Mouse (Mus musculus): ENCODE results near the gene Rassf3.

Rassf3 gene

DNA sequence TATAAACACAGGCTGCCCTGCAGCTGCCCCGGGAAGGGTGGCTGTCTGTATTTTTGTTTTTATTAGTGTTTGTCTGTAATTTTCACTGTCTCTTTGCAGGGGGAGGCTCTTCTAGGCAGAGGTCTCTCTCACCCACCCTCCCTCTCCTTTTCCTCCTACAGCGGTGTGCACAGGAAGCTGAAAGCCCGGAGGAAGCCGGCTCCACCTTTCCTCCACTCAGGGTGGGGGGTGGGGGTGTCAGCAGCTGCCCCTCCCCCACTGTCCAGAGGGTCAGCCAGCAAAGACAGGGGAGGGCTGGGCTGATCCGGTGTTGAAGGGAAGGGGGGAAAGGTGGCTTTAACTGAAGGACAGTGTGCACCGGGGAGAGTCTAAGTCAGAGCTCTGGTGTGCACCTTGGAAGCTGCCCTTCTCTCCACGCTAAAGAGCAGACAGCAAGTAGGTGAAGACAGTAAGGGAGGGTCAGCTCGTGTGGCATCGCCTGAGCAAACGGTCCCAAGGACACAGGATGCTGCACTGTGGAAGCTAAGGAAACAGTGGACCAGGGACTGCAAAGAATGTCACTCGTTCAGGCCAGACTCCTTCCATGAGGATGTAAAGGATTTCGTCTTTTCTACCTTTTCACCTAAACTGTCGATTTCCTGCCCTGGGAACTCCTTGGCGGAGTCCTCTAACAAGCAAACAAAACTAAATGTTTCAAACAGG, 46.0 kb downstream of the Rassf3 start:
- DNase-seq (ENCODE audit: low read depth, low spot score), result peak; percentile 43

DNA sequence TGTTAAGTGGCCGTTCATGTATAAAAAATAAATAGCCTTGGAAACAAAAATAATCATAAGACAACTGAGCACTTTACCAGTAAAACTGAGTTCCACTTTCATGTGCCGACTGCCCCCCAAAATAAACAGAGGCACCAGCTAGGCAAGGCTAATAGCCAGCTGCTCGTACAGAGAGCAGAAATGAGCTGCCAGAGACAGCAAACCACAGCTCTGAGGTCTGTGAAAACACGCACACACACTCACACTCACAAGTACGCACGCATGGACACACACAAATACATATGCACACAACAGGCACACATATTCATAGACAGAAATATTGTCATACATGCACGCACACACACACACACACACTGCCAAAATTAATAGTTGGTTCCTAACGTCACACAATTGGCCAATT, 46.6 kb downstream of the Rassf3 start:
- DNase-seq (ENCODE audit: low read depth, low spot score), result no peak

DNA sequence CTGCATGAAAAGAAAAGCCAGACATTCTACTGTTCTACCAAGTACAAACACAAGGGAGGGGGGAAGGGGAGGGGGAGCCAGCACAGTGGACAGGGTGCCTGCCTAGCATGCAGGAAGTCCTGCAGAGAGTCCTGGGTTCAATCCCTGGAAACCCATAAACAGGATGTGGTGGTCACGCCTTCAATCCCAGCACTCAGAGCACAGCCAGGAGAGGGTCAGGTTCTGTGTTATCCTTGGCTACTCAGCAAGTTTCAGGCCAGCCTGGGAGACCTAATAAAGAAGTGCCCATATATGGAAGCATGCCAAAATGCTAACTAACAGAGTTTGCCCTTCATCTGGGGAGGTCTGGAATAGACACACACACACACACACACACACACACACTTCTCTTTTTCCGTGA, 47.1 kb downstream of the Rassf3 start:
- no peak for DNase-seq (ENCODE audit: low read depth, low spot score)

DNA sequence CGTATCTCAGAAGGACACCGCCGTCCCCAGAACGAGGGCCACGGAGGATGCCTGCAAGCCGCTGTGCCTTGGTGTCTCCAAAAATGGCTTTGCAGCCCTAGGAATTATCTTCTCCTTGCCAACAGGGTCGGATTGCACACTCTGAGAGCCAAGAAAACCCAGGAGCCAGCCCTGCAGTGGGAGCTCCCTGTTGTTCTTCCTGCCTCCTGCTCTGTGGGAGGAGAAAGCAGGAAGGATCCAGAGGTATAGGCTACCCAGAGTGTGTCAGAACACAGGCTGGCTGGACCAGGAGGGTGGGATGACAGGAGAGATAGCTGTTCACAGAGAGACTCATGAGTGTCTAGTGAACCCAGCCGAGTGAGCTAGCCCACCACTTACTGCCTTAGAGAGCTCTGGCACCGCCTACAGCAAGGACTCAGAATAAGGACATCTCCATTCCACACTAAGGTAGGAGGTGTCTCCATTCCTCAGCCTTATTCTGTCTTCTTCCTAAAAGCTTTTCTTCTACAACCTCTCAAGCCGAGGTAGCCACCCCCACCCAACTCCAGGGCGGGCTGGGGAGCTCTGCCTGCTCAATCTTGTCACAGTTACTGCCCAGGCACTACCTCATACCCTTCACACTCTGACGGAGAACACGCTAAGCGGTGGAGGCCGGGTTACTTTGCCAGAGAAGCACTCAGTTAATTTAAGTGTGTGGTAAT, 48.0 kb downstream of the Rassf3 start:
- DNase-seq (ENCODE audit: low read depth, low spot score), result no peak

DNA sequence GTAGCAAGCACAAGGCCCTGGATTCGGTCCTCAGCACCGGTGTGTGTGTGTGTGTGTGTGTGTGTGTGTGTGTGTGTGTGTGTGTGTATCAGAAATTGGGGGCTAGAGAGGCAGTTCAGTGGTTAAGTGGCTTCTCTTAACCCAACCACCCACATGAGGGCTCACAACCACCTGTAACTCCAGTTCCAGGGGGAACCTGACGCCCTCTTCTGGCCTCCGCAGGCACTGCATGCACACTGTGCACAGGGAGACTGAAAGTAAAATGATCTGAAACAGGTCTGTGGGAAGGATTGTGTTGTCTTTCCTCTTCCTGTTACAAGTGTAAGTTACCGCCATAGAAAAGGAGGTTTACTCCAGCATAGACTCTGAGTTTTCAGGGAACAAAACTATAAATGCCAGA, 49.0 kb downstream of the Rassf3 start:
- peak; percentile 79 for DNase-seq (ENCODE audit: low read depth, low spot score)

DNA sequence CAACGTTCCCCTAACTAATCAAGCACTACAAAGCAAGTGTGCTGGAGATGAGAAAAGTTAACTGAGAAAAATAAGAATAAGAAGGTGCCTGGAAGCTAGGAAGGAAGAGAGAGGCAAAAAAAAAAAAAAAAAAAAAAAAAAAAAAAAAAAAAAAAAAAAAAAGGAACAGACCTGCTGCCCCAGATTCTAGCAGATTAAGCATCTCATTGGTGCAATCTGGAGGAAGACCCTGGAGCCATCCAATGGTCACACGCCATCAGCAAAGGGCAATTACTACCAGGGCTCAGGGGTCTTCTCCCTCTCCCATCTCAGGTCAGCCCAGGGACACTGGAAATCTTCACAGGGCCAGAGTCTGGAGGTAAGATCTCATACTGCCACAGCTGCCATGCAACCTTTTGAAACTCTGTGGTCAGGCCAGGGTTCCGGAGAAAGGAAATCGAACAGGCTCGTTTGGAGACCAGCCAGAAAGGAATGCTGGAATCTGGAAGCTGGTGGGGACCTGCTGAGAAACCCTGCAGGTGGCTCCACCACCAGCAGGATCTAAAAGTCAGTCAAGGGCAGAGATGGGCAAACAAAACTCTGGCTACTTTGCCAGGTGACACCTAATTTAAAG, 49.6 kb downstream of the Rassf3 start:
- peak; percentile 58 for DNase-seq (ENCODE audit: low read depth, low spot score)

DNA sequence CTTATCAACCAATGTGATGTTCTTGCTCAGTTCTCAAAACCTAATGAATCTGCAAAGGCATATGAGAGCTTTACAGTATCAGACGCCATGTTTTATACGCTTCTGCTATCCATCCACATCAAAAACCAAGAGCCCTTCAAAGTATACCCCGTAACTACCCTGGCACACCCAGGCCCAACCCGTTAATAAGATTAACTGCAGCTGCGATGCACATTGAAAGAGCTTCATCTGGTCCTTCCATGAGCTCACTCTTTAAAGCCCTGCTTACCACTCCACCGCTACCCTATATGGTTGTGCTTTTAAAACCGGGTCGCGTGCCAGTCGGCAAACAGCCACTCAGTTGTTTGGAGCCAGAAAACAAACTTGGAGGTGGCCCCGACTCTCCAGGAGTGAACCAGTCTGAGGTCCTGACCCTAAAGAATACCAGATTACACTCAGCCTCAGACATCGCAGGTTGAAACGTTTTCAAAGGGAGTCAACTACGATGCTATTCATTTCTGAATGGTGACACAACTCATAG, 50.6 kb downstream of the Rassf3 start:
- no peak for DNase-seq (ENCODE audit: low read depth, low spot score)

DNA sequence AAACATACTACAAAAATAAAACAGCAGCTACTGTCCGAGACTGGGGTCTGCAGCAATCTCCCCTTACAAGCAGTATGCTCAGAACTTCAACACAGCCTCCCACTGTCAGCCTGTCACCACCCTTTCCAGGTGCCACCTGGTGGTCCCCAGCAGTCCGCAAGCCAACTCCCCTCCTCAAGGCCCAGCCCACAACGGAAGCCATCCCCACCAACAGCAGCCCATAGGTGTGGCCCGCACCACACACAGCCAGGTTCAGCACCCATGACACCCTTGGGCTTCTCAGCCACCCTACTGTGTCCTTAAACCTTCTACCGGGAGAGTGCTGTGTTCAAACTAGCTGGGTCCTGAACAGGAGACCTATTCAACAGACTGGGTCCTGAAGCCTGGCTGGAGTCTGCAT, 51.1 kb downstream of the Rassf3 start:
- no peak for DNase-seq (ENCODE audit: low read depth, low spot score)

DNA sequence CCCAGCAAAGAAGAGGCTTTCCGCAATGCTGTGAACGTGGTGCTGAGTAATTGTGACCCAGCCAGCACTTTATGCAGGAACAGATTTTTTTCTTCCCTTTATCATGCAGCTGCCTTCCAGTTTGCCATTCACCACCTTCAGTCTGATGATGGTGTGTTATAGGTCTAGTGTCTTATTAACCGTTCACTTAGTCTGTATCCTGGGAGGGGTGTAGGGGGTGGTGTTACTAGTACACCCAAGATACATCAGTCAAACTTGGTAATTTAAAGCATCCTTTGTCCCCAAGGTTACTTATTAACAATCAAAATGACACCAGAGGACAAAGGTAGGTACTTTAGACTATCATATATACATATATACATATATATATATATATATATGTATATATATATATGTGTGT, 51.7 kb downstream of the Rassf3 start:
- DNase-seq (ENCODE audit: low read depth, low spot score), result no peak

DNA sequence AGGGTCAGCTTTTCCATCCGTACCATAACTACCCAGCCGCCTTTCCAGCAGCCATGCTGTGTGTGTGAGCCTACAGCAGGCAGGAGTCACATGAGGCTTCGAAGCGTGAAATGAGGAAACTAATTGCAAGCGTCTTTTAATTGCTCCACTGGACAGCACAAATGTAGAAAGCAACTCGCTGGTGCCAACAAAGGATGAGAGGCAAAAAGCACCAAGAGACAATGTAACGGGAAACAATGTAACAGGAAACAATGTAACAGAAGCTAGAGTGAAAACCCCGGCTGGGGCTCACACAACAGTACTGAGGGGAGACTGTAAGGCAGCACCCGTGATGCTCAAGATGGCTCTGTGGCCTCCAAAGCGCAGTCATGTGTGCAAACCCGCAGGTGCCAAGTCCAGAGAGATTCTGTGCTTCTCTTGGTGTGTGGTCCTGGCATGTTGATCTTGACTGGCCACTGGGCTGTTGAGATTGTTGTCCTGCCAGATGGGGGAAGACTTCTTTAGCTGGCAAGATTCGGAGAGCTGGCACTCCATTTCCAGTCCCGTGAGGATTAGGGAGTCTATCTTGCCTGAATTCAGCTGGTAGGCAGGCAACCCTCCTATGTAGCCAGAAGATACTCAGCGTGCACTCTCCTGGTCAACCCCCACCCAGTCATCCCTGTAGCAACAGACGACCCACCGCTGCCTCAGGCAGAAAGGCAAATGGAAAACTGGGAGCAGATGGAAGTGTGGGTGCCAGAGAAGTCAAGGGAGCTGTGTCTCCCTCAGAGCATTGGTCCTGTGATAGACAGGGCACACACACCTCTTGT, 52.4 kb downstream of the Rassf3 start:
- DNase-seq (ENCODE audit: low read depth, low spot score), result no peak

DNA sequence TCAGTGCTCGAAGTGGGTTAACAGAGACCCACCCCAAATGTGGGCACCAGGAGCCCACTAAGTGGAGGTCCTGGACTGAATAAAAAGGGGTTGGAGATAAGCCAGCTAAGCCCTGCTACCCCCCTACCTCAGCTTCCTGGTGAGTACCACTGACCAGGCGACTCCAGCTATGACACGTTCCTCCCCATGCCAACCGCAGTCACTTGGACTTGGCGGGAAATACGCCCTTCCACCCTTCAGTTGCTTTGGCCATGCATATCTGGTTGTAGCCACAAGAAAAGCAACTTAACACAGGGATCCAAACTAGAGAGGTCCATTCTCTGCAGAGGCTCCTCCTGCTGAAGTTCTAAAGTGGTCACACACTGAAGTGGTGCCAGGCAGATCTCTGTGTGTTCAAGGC, 53.9 kb downstream of the Rassf3 start:
- DNase-seq (ENCODE audit: low read depth, low spot score), result no peak

DNA sequence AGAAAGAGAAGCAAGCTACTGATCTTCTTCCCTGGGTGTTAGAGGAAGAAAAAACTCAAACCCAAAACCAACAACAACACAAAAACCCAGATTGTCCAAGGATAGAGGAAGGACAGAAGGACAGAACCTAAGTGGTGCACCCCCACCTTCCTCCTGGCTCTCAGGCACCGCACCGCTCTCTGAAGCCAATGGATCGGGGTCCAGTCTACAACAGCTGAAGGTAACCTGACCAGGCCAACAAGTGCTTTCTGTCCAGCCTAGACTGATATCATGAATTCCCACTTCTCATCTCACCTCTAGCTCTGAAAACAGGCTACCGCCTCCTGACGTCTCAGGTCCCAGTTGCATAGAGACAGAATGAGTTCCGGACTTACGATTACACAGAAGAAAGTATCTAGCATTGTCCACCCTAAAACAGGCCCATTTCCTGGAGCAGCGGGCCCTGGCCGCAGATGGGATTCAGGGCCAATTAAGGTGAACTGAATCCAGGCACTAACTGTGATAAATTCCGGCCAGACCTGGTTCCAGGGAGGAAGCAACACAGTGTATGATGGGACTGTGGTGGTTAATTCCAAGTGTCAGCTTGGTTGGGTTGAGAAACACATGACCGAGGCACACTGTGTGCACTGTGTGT, 54.4 kb downstream of the Rassf3 start:
- no peak for DNase-seq (ENCODE audit: low read depth, low spot score)

DNA sequence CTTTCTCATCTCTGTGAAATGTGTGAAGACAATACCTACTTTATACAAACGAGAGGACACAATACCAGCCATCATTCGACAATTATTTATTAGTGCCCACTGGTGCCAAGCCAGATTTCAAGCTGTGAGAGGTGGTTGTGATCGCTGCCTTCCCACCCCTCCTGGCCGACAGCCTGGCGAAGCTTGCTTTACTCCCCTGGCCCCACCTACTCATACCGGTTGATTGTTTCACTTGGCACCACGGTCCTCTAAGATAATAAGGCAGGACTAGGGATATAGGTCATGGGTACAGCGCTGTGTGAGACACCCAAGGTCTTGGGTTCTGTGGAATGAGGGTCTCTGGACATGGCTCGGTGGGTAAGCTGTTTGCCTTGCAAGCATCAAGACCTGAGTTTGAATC, 55.1 kb downstream of the Rassf3 start:
- no peak for DNase-seq (ENCODE audit: low read depth, low spot score)

DNA sequence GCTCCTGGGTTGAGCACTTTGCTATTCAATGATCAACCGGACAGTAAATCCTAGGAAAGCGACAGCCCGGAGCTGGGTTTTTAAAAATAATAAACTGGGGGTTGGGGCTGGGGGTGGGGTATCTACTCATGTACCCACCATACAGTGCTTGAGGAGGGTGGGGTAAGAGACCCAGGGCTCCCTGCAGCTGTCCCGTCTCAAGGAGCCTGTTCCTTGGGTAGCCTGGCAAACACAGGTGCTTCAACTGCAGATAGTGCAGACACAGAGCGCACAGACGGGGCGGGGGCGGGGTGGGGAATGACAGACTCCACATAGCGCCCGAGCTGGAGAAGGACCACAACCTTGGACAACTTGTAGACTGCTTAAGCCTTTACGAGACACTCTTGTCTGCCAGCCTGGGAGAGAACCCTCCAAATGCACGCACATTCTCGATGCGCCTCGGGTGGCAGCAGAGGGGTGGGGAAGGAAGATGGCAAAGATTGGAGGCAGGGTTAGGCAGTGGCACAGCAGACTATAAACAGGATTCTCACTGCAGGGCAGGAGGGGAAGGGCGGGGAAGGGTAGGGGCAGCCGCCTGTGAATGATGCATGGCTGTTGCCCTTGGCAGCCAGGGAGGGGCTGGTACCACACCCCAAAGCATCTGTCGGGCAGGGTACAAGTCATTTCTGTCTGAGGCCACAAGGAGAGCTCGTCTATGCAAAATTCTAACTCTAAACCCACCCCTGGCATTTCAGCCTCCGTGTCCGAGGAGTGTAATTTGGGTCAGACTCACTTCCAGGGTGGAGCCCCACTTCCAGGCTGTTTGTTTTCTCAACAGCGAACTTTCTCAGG, 56.3 kb downstream of the Rassf3 start:
- DNase-seq (ENCODE audit: low read depth, low spot score), result peak; percentile 82

DNA sequence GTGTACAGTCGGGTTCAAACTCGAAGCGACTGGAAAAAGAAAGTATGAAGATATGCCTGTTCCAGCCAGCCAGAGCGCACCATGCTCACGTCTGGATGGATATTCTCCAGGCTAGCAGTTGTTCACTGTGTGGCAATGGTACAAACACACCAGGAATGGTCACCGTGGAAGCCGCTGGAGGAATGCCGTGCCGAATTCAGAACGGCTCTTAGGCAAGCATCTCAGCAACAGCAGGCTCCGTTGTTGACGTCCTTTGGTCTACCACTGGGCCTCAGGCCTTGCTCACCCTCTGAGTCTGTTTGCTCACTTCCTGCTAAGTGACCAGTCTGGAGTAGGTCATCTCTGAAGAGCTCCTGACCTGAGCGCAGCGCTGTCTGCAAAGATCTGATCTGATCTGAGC, 57.3 kb downstream of the Rassf3 start:
- DNase-seq (ENCODE audit: low read depth, low spot score), result no peak

DNA sequence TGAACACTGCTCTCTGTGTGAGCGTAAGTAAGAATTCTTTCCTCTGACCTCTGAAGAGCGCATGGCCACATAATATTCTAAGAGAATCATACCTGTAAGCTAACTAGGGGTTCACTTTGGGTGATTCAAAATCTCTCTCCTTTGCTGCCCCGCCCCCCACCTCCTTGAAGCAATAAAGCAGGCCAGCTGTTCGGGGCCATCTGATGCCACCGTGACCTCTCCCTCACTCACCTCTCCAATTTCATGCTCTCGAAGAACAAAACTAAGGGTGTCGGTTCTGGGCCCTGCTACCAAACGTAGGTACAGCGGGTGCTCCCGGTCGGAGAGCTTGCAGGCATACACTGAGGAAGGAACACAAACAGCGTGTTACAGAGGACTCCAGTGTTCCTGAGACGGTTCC, 62.0 kb downstream of the Rassf3 start:
- DNase-seq (ENCODE audit: low read depth, low spot score), result no peak

DNA sequence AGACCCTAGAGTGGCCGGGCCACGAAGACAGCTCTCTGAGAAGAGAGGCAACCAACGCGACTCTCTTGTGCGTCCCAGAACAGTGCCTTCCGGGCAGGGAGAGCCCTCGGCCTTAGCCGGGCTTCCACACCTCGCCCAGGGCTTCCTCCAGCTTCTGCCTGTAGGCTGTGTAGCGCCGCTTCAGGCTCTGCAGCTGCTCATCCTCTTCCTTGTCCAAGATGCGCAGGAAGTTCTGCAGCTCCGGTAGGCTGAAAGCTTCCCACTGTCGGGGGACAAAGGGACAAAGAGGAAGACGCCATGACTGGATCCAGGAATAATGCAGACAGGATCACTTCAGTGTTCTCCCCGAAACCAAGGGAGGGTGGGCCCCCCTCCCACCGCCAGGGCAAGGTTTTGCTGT, 63.3 kb downstream of the Rassf3 start:
- no peak for DNase-seq (ENCODE audit: low read depth, low spot score)

DNA sequence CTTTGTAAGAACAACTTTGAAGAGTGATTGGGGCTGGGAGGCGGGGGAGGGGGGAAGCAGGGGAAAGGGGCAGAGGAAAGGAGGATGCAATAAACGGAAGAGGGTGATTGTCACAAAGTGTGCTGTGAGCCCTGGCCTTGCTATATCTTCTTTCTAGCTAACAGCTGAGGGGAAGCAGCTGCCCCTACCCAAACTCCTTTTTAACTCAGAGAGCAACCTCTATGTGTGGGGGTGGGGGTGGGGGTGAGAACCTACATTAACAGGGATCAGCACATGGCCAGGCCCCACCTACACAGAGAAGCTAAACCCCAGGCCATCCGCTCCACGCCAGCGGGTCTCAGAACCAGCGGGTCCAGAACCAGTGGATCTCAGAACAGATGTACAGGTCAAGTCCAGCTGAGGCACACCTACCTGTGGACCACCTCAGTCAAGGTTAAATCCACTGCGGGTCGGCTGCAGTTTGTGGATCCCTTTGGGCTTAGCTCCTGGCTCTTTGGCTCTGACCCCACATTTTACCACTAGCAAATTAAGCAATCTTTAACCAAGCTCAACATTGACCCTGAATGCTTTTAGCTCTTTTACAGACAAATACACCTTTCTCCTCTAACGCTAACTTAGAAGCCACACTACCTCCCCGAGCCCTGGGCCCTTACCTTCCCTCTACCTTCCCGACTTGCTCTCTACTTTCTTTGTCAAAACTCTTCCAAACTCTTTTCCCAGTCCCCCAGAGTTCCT, 64.3 kb downstream of the Rassf3 start:
- DNase-seq (ENCODE audit: low read depth, low spot score), result no peak

DNA sequence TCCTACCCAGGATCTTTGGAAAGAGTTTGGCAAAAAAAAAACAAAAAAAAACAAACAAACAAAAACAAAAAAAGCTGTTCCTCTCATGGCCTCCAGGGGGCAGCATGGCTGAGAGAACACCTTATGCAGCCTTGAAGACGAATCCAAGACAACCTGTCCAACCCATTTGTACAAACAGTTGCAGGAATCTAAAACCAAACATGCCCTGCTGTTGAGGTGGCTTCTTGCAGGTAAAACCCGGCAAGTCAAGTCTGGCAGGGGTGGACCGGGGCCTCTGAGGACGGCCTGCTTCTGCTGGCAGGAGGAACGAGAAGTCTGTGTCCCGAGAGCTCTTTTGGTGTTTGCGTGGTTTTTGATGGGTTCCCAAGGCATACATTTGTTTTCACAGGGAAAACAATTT, 66.4 kb downstream of the Rassf3 start:
- DNase-seq (ENCODE audit: low read depth, low spot score), result peak; percentile 85

DNA sequence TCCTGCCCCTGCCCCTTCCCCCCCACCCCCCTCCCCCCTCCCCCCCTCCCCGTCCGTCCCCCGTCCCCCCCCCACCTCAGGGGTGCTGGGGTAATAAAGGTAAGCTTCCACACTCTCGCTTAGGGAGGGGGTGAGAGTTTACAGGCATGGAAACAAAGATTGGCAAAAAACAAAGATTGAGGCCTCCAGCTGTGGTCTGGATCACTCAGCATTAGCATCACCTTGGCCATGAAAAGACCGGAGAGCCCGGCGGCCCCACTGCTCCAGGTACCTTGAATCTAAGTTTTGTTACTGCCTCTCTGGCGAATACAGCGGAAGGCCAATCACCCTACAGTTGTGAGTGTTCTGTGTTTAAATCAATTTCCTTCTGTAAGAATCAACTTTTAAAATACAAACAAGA, 72.2 kb downstream of the Rassf3 start:
- DNase-seq (ENCODE audit: low read depth, low spot score), result peak; percentile 94
